Mouse (Mus musculus) liver, adult 2 months (tissue): ENCODE results near the gene Zdhhc8.

Source experiments
- CTCF ChIP-seq: fragments of 200-500 bp; IDR thresholded peaks from 2 replicates; pipeline ENCODE4 v1.5.1; 2011; ENCODE audit warnings: low read depth, low read length, control low read depth
- POLR2A ChIP-seq: fragments of 200-500 bp; IDR thresholded peaks from 2 replicates; pipeline ENCODE4 v1.6.1; 2011; ENCODE audit warnings: low read length, control low read depth; ENCODE audit not compliant: insufficient read depth; ENCODE audit errors: extremely low read depth

- 0 out of 2 replicates have a peak, but pooled peaks have one; percentile 9 for TF ChIP-seq CTCF
- TF ChIP-seq POLR2A, result no peak
These were observed 13.4 kb downstream of the Zdhhc8 start for GRCm38 (mm10) chr16:18221543-18221898.
